Mouse (Mus musculus) hindbrain, postnatal 0 days (tissue): Measurements from ENCODE around the gene D7Ertd443e. TPM values are rescaled to one million over a fixed set of nuclear protein-coding genes. Genes with fewer than 3 reads are reported as not detected.
A peak's percentile ranks its signal among the peaks of the same experiment; 100 is the strongest.

Experiments
- ATAC-seq: fragments of 200-750 bp; cut with Nextera tagmentation; 2 replicates; pipeline ENCODE4 v1.8.0; 2017; ENCODE audit warnings: mild to moderate bottlenecking, moderate TSS enrichment, moderate library complexity
- DNase-seq: peaks from one replicate; pipeline ENCODE4 v3.0.0-alpha.2; 2015; ENCODE audit warnings: low spot score
- H3K27ac ChIP-seq: fragments of 300-500 bp; sonication (generic); 2 replicates; pipeline ENCODE4 v1.5.1; 2014; ENCODE audit warnings: mild to moderate bottlenecking
- H3K27me3 ChIP-seq: fragments of 300-500 bp; sonication (generic); 2 replicates; pipeline ENCODE4 v1.6.1; 2014; ENCODE audit warnings: low read length, mixed read lengths; ENCODE audit not compliant: insufficient read depth
- H3K36me3 ChIP-seq: fragments of 300-500 bp; sonication (generic); 2 replicates; pipeline ENCODE4 v1.6.1; 2014; ENCODE audit warnings: low read length, mixed read lengths; ENCODE audit not compliant: insufficient read depth
- H3K4me1 ChIP-seq: fragments of 300-500 bp; sonication (generic); 2 replicates; pipeline ENCODE4 v1.6.1; 2014; ENCODE audit warnings: antibody characterized with exemption, low read length, mixed read lengths; ENCODE audit not compliant: insufficient read depth
- H3K4me2 ChIP-seq: fragments of 300-500 bp; sonication (generic); 2 replicates; pipeline ENCODE4 v1.6.1; 2014; ENCODE audit warnings: low read depth, mild to moderate bottlenecking, low read length, moderate library complexity, mixed read lengths
- H3K4me3 ChIP-seq: fragments of 300-500 bp; sonication (generic); 2 replicates; pipeline ENCODE4 v1.5.1; 2014; ENCODE audit warnings: low read length
- H3K9ac ChIP-seq: fragments of 300-500 bp; sonication (generic); replicated peaks from 2 replicates; pipeline ENCODE4 v1.6.1; 2014; ENCODE audit warnings: mild to moderate bottlenecking, low read length, moderate library complexity, mixed read lengths
- H3K9me3 ChIP-seq: fragments of 300-500 bp; sonication (generic); 2 replicates; pipeline ENCODE4 v1.6.1; 2016; ENCODE audit warnings: low read length, mixed read lengths
- CTCF ChIP-seq: IDR thresholded peaks from 2 replicates; pipeline ENCODE4 v1.5.1; 2016; ENCODE audit warnings: antibody characterized with exemption, control low read depth, low read depth
- WGBS: fragments of 180-500 bp; shearing (Covaris S2); extraction: QIAGEN DNeasy Blood & Tissue Kit; methylation state at CpG from one replicate; pipeline ENCODE4 v1.1.7; 2014; 5-methylcytosine and 5-hydroxymethylcytosine counted together
- polyA plus RNA-seq: library from polyadenylated mRNA; unstranded; fragments of >200 nt; fragmentation: Nextera tagmentation; extraction: Ambion mirVana; gene quantifications from 2 replicates; pipeline ENCODE4 v1.2.1, GENCODE M21; 2015
- total RNA-seq: library from RNA; depleted of rRNA; stranded (reverse); fragments of >200 nt; gene quantifications from 2 replicates; pipeline ENCODE4 v1.2.3, GENCODE M21; 2014

Gene D7Ertd443e
- total and polyA plus RNA-seq, 2 experiments from 2014 or later = 0.16 to 0.41 TPM

GRCm38 (mm10) chr7:134230708-134231107 lies 154.8 kb downstream of the D7Ertd443e start:
- ATAC-seq = no peak
- no peak for TF ChIP-seq CTCF

DNA sequence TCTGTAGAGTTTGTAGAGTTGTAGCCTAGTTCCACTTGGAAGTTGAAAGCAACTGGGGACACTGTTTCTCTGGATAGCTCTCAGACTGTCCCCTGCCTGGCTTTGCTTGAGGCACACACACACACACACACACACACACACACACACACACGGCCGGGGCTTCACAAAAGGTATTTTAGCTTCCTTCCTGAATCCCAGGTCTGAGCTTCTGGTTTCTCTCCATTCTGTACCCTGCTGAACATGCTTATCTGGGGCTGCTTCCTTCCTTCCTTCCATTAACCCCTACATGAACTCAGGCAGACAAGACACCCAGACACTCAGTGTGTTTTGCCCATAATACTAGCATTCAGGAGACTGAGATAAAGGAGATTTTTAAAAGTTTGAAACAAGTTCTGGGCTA lies 155.6 kb downstream of the D7Ertd443e start:
- no peaks in the 10 kb centered on the region for H3K27me3 ChIP-seq
- no peak for TF ChIP-seq CTCF
- no peak overlapping the region for H3K27ac ChIP-seq
- 86% methylated on average over 2 of the region's 2 CpGs for WGBS
- DNase-seq (no peak), ATAC-seq (no peak)
- H3K4me2 ChIP-seq = no peak overlapping the region
- no peaks in the 10 kb centered on the region for H3K9me3 ChIP-seq
- H3K4me1 ChIP-seq = peaks cover 5% of the 10 kb centered on the region; the same call in 1 of the 2 replicates
- H3K4me3 ChIP-seq = no peak overlapping the region
- H3K36me3 ChIP-seq = no peaks in the 10 kb centered on the region
- no peak overlapping the region for H3K9ac ChIP-seq

More at GRCm38 (mm10) chr7:134230708-134231107, 154.8 kb downstream of the D7Ertd443e start:
- peaks cover 5% of the 10 kb centered on the region; the same call in 1 of the 2 replicates for H3K4me1 ChIP-seq
- 90% methylated on average over 3 of the region's 3 CpGs for WGBS
- H3K9me3 ChIP-seq = no peaks in the 10 kb centered on the region
- no peaks in the 10 kb centered on the region for H3K36me3 ChIP-seq
- no peak for DNase-seq
- no peak overlapping the region for H3K9ac ChIP-seq
- H3K27ac ChIP-seq = no peak overlapping the region
- no peaks in the 10 kb centered on the region for H3K27me3 ChIP-seq
- no peak overlapping the region for H3K4me2 ChIP-seq
- no peak overlapping the region for H3K4me3 ChIP-seq

DNA sequence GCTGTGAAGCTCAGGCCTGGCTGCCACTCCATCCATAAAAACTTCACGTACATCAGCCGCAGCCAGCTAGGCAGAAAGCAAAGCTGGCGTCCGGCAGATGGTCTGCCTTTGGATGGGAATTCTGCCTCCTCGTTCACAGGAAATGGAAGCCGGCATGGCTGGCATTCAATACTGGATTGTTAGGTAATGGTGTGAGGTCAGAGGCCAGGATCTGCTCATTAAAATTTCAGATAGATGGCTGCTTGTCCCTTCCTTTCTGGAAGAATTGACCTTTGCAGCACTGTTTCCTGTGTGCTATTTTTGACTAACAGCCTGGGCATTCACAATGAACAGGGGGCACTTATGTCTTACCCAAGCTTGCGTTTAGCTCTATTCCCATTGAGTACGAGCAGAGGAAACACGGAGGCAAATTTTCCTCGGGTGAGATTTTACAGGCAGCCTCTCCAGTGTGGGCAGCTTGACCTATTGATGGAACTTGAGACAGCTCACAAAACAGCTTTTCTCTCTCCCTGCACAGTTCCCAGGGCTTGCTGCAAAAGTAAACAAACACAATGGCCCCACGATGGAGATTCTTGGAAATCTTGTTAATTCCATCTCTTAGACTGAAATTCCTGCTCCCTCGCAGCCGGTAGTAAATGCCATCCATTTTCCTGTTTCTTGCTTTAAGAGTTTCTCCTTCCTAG lies 157.5 kb downstream of the D7Ertd443e start:
- Histone ChIP-seq H3K4me3 (no peak overlapping the region), H3K27me3 (no peaks in the 10 kb centered on the region), H3K36me3 (no peaks in the 10 kb centered on the region), H3K4me1 (peaks cover 12% of the 10 kb centered on the region), H3K27ac (no peak overlapping the region), H3K9me3 (no peaks in the 10 kb centered on the region), H3K9ac (no peak overlapping the region), H3K4me2 (no peak overlapping the region)
- 30% methylated on average over 13 of the region's 13 CpGs for WGBS
- ATAC-seq (no peak), DNase-seq (peak; percentile 73)
- no peak for TF ChIP-seq CTCF

DNA sequence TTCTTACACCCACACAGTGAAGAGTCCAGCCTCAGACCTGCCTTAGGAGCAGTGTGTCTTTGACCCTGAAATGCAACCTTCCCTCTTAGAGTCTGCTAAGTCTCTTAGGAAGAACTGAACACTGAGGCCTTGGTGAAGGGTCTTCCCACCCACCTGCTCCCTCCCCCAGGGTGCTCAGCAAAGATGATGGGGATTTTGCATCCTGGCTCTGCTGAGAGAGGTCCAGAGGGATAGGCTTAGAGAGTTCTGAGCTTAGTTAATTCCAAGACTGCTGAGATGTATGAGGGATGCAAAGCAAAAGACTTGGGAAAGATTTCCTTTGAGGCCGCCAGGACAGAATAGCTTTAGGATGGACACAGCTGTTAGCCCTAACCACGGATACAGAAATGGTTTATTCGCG lies 158.4 kb downstream of the D7Ertd443e start:
- H3K9me3 ChIP-seq = no peaks in the 10 kb centered on the region
- H3K4me2 ChIP-seq = no peak overlapping the region
- no peaks in the 10 kb centered on the region for H3K27me3 ChIP-seq
- H3K27ac ChIP-seq = no peak overlapping the region
- ATAC-seq = no peak
- H3K9ac ChIP-seq = no peak overlapping the region
- WGBS = 78% methylated on average over 4 of the region's 4 CpGs
- H3K4me1 ChIP-seq = peaks cover 12% of the 10 kb centered on the region
- DNase-seq = no peak
- TF ChIP-seq CTCF = no peak
- H3K4me3 ChIP-seq = no peak overlapping the region
- H3K36me3 ChIP-seq = no peaks in the 10 kb centered on the region

- Histone ChIP-seq H3K9me3 (no peaks in the 10 kb centered on the region), H3K27me3 (no peaks in the 10 kb centered on the region), H3K27ac (no peak overlapping the region), H3K9ac (no peak overlapping the region), H3K36me3 (no peaks in the 10 kb centered on the region), H3K4me2 (no peak overlapping the region), H3K4me3 (no peak overlapping the region), H3K4me1 (peaks cover 12% of the 10 kb centered on the region)
- no peak for DNase-seq
- ATAC-seq = no peak
- TF ChIP-seq CTCF = no peak
- 74% methylated on average over 3 of the region's 3 CpGs for WGBS
Observed at GRCm38 (mm10) chr7:134226231-134226630, 159.2 kb downstream of the D7Ertd443e start.

- Histone ChIP-seq H3K27ac (peak overlapping the region; percentile 67), H3K4me1 (peaks cover 12% of the 10 kb centered on the region), H3K9ac (peak overlapping the region; percentile 62), H3K27me3 (no peaks in the 10 kb centered on the region), H3K9me3 (no peaks in the 10 kb centered on the region), H3K36me3 (no peaks in the 10 kb centered on the region), H3K4me3 (peak overlapping the region; percentile 70), H3K4me2 (peak overlapping the region; percentile 100)
- DNase-seq (peak; percentile 82), ATAC-seq (peak; percentile 73)
- 2% methylated on average over 87 of the region's 90 CpGs for WGBS
- no peak for TF ChIP-seq CTCF
Observed at GRCm38 (mm10) chr7:134224741-134225612, 160.5 kb downstream of the D7Ertd443e start.

- TF ChIP-seq CTCF = no peak
- peak; percentile 50; the same call in 1 of the 2 replicates for ATAC-seq
- Histone ChIP-seq H3K36me3 (no peaks in the 10 kb centered on the region), H3K27me3 (no peaks in the 10 kb centered on the region), H3K4me1 (peaks cover 12% of the 10 kb centered on the region), H3K4me3 (peak overlapping the region; percentile 70), H3K9me3 (no peaks in the 10 kb centered on the region), H3K9ac (peak overlapping the region; percentile 62), H3K4me2 (peak overlapping the region; percentile 100), H3K27ac (peak overlapping the region; percentile 67)
- DNase-seq = peak; percentile 25
- under 1% methylated on average over 14 of the region's 14 CpGs for WGBS
Observed at GRCm38 (mm10) chr7:134224421-134224740, 161.1 kb downstream of the D7Ertd443e start.
